Mouse (Mus musculus) CH12.LX (cell line): ENCODE data around the gene Ttll10. TPM values are rescaled to one million over a fixed set of nuclear protein-coding genes. Genes with fewer than 3 reads are reported as not detected.

Experiments used
- DNase-seq: peaks from one replicate; pipeline ENCODE4 v3.0.0-alpha.2; 2013; ENCODE audit errors: extremely low read depth
- H3K27ac ChIP-seq: 2 replicates; pipeline ENCODE4 v1.5.1; 2012; ENCODE audit warnings: low read depth, mild to moderate bottlenecking, control low read depth, moderate library complexity; ENCODE audit not compliant: insufficient read depth
- H3K27me3 ChIP-seq: replicated peaks from 2 replicates; pipeline ENCODE3; 2012; ENCODE audit warnings: inconsistent platforms
- H3K36me3 ChIP-seq, 2 experiments: replicated peaks in 1 of 2; 2 replicates each; pipeline versions ENCODE3 to v1.6.1; 2012; ENCODE audit warnings: inconsistent platforms in 1 of 2, low read length in 1 of 2, mild to moderate bottlenecking in 1 of 2, mixed read lengths in 1 of 2, moderate library complexity in 1 of 2; ENCODE audit not compliant: control insufficient read depth in 1 of 2, insufficient read depth in 1 of 2
- H3K4me1 ChIP-seq, 2 experiments: 2 replicates each; pipeline ENCODE4 v1.6.1; 2012; ENCODE audit warnings: inconsistent platforms in 1 of 2, moderate library complexity in 1 of 2; ENCODE audit not compliant: insufficient read depth in 2 of 2, control insufficient read depth in 1 of 2
- H3K4me2 ChIP-seq: 2 replicates; pipeline ENCODE4 v1.6.1; 2012; ENCODE audit warnings: low read depth, mild to moderate bottlenecking, control low read depth; ENCODE audit not compliant: poor library complexity, insufficient read depth, severe bottlenecking
- H3K4me3 ChIP-seq, 3 experiments: fragments of 150-350 bp in 1 of 3; sonication (generic) in 1 of 3; replicated peaks in 1 of 3; 2 replicates each; pipeline versions ENCODE3 to v1.5.1; 2011 to 2012; ENCODE audit warnings: low read depth in 2 of 3, low read length in 2 of 3, mild to moderate bottlenecking in 2 of 3, moderate library complexity in 2 of 3, control low read depth in 1 of 3, improper control_type of control experiment in 1 of 3, inconsistent platforms in 1 of 3, mixed read lengths in 1 of 3; ENCODE audit not compliant: poor library complexity in 1 of 3
- H3K79me2 ChIP-seq: replicated peaks from 2 replicates; pipeline ENCODE4 v1.6.1; 2012; ENCODE audit warnings: mild to moderate bottlenecking, moderate library complexity; ENCODE audit not compliant: control insufficient read depth, poor library complexity, insufficient read depth, severe bottlenecking; ENCODE audit errors: extremely low read depth
- H3K9ac ChIP-seq: 2 replicates; pipeline ENCODE4 v1.6.1; 2012; ENCODE audit warnings: low read depth, mild to moderate bottlenecking, control low read depth, moderate library complexity; ENCODE audit not compliant: insufficient read depth
- H3K9me3 ChIP-seq: replicated peaks from 2 replicates; pipeline ENCODE3; 2012; ENCODE audit warnings: low read length, inconsistent platforms, mixed read lengths
- CHD1 ChIP-seq: IDR thresholded peaks from 2 replicates; pipeline ENCODE4 v1.6.1; 2012; ENCODE audit warnings: low read depth, low read length, improper control_type of control experiment, inconsistent platforms
- CHD2 ChIP-seq: IDR thresholded peaks from 2 replicates; pipeline ENCODE4 v1.6.1; 2011; ENCODE audit warnings: low read length, improper control_type of control experiment
- CTCF ChIP-seq, 2 experiments: IDR thresholded peaks in 1 of 2; conservative IDR thresholded peaks in 1 of 2; 2 replicates each; pipeline ENCODE4 v1.5.1; 2011 to 2012; ENCODE audit warnings: low read depth in 2 of 2, low read length in 2 of 2, improper control_type of control experiment in 1 of 2, inconsistent platforms in 1 of 2, mild to moderate bottlenecking in 1 of 2, moderate library complexity in 1 of 2
- ELF1 ChIP-seq: IDR thresholded peaks from 2 replicates; pipeline ENCODE4 v1.6.1; 2014; ENCODE audit warnings: low read depth, mild to moderate bottlenecking, inconsistent platforms, low read length, improper control_type of control experiment
- IRF4 ChIP-seq: IDR thresholded peaks from 2 replicates; pipeline ENCODE4 v1.6.1; 2014; ENCODE audit warnings: low read depth, mild to moderate bottlenecking, inconsistent platforms, low read length, improper control_type of control experiment
- JUND ChIP-seq: conservative IDR thresholded peaks from 2 replicates; pipeline ENCODE4 v1.6.1; 2011; ENCODE audit warnings: low read depth, low read length, improper control_type of control experiment
- MAZ ChIP-seq: IDR thresholded peaks from 2 replicates; pipeline ENCODE4 v1.6.1; 2012; ENCODE audit warnings: low read depth, mild to moderate bottlenecking, inconsistent platforms, low read length, improper control_type of control experiment, moderate library complexity
- MEF2A ChIP-seq: IDR thresholded peaks from 2 replicates; pipeline ENCODE4 v1.6.1; 2014; ENCODE audit warnings: low read depth, mild to moderate bottlenecking, inconsistent platforms, low read length, improper control_type of control experiment, borderline replicate concordance
- NELFE ChIP-seq: IDR thresholded peaks from 2 replicates; pipeline ENCODE4 v1.6.1; 2011; ENCODE audit warnings: low read depth, low read length, improper control_type of control experiment
- NRF1 ChIP-seq: IDR thresholded peaks from 2 replicates; pipeline ENCODE4 v1.6.1; 2014; ENCODE audit warnings: low read depth, mild to moderate bottlenecking, inconsistent platforms, low read length, improper control_type of control experiment, moderate library complexity
- POLR2A ChIP-seq: IDR thresholded peaks from 2 replicates; pipeline ENCODE4 v1.6.1; 2011; ENCODE audit warnings: low read depth, mild to moderate bottlenecking, improper control_type of control experiment, low read length
- POLR2AphosphoS2 ChIP-seq: IDR thresholded peaks from 2 replicates; pipeline ENCODE4 v1.6.1; 2011; ENCODE audit warnings: low read depth, low read length, improper control_type of control experiment
- RAD21 ChIP-seq: IDR thresholded peaks from 2 replicates; pipeline ENCODE4 v1.6.1; 2011; ENCODE audit warnings: low read depth, mild to moderate bottlenecking, low read length, improper control_type of control experiment, moderate library complexity
- RCOR1 ChIP-seq: conservative IDR thresholded peaks from 2 replicates; pipeline ENCODE4 v1.6.1; 2012; ENCODE audit warnings: low read depth, mild to moderate bottlenecking, inconsistent platforms, low read length, improper control_type of control experiment
- TBP ChIP-seq: conservative IDR thresholded peaks from 2 replicates; pipeline ENCODE4 v1.6.1; 2011; ENCODE audit warnings: low read depth, low read length, improper control_type of control experiment
- USF1 ChIP-seq: IDR thresholded peaks from 2 replicates; pipeline ENCODE4 v1.6.1; 2014; ENCODE audit warnings: low read depth, mild to moderate bottlenecking, inconsistent platforms, low read length, improper control_type of control experiment
- ZNF384 ChIP-seq: IDR thresholded peaks from 2 replicates; pipeline ENCODE4 v1.6.1; 2012; ENCODE audit warnings: low read depth, low read length, improper control_type of control experiment, inconsistent platforms
- dilution Hi-C: fragments of 300-500 bp; cut with MboI; formaldehyde crosslinking; loops from 2 replicates; pipeline ENCODE4 v1.14.3; 2020; ENCODE audit warnings: low sequenced_read_pairs; ENCODE audit not compliant: extremely low pct_unique_long_range_greater_than_20kb, extremely low pct_ligation_motif_present
- in situ Hi-C: fragments of 300-500 bp; cut with MboI; formaldehyde crosslinking; loops from 3 replicates; pipeline ENCODE4 v1.14.3; 2019; ENCODE audit warnings: low sequenced_read_pairs, low pct_ligation_motif_present, low pct_unique_long_range_greater_than_20kb, mixed read lengths
- polyA plus RNA-seq: library from polyadenylated mRNA; unstranded; fragments of >175 nt; gene quantifications from 2 replicates; pipeline ENCODE4 v1.2.1, GENCODE M21; 2012; ENCODE audit warnings: low read depth; ENCODE audit not compliant: insufficient read length
- total RNA-seq, 2 experiments: library from RNA; depleted of rRNA; stranded (reverse); fragments of 300-350 nt in 1 of 2; fragments of >200 nt in 1 of 2; gene quantifications; 2 replicates each; pipeline ENCODE4 v1.2.3; 2012 to 2014

The Ttll10 gene
- total and polyA plus RNA-seq, 3 experiments = 0.04 TPM; not detected in 2

DNA sequence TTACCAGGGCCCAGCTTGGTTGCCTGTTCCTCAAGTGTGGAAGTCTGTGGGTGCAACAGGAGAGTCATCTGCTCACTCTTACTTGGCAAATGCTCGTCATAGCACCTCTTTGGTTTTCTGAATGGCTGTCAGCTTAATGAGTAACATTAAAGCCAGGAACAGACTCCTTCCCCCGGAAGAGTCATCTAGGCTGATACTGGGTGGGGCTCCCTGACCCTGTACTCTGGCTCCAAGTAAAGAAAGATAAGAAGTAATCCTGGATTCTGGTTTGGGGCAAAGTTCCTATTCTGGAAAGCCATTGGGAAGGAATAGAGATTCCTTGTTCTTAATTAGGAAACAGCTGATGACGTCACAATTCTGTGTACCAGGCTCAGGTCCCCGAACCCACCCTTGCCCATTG, 5.1 kb downstream of the Ttll10 start:
- in situ Hi-C loops = no loop called here
- dilution Hi-C loops = no loop called here
- H3K9ac ChIP-seq = no peak overlapping the region
- H3K4me1 ChIP-seq = peaks cover under 1 to 10% of the 10 kb centered on the region in 2 experiments; a peak in 3 of 4 replicates
- no peaks in the 10 kb centered on the region for H3K27me3 ChIP-seq
- no peaks in the 10 kb centered on the region for H3K9me3 ChIP-seq
- DNase-seq = no peak
- no peak overlapping the region for H3K4me2 ChIP-seq
- no peak overlapping the region for H3K4me3 ChIP-seq
- no peaks in the 10 kb centered on the region for H3K36me3 ChIP-seq
- no peak overlapping the region for H3K27ac ChIP-seq
- H3K79me2 ChIP-seq = no peaks in the 10 kb centered on the region
- no peak for TF ChIP-seq RCOR1
- TF ChIP-seq POLR2AphosphoS2 = no peak
- no peak for TF ChIP-seq MAZ
- TF ChIP-seq USF1 = no peak
- TF ChIP-seq ELF1 = no peak
- TF ChIP-seq MEF2A = no peak
- no peak for TF ChIP-seq IRF4
- no peak for TF ChIP-seq CTCF (conservative IDR thresholded peaks at IDR 0.05 in 1 of 2, IDR thresholded peaks at IDR 0.05 in 1 of 2; ENCODE audit: low read depth in 2 of 2, low read length in 2 of 2)
- no peak for TF ChIP-seq CHD1
- TF ChIP-seq CHD2 = no peak
- TF ChIP-seq ZNF384 = no peak
- TF ChIP-seq TBP = no peak
- no peak for TF ChIP-seq RAD21
- TF ChIP-seq NRF1 = no peak

DNA sequence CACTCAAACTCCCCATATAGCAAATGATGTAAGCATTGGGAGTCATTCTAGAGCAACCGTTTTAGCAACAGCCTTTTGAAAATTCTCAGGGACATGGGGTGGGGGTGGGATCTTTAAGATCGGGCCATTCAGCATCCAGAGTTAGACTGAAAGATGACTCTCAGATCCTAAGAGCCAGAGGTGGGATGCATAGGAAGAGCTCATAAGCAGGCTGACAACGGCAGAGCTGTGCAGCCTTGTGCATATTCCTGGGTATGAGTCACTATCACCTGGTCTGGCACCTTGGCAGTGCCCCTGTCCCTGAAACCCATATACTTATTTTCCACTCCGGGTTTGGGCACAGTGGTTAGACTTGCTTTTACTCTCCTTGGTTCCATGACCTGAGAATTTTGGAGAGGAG, 6.1 kb downstream of the Ttll10 start:
- no peak overlapping the region for H3K4me2 ChIP-seq
- no peak for TF ChIP-seq JUND
- TF ChIP-seq POLR2A = no peak
- no peak for TF ChIP-seq NELFE
- 0 out of 4 replicates have a peak, but pooled peaks cover 0 to 5% of the 10 kb centered on the region in 2 experiments for H3K4me1 ChIP-seq
- no peak overlapping the region for H3K27ac ChIP-seq
- H3K9me3 ChIP-seq = no peaks in the 10 kb centered on the region
- DNase-seq = no peak
- dilution Hi-C loops = no loop called here
- no peak overlapping the region for H3K9ac ChIP-seq
- no peaks in the 10 kb centered on the region for H3K27me3 ChIP-seq
- H3K36me3 ChIP-seq = no peaks in the 10 kb centered on the region
- H3K79me2 ChIP-seq = no peaks in the 10 kb centered on the region
- in situ Hi-C loops = no loop called here
- H3K4me3 ChIP-seq = no peak overlapping the region
